In the genomic region with DNA sequence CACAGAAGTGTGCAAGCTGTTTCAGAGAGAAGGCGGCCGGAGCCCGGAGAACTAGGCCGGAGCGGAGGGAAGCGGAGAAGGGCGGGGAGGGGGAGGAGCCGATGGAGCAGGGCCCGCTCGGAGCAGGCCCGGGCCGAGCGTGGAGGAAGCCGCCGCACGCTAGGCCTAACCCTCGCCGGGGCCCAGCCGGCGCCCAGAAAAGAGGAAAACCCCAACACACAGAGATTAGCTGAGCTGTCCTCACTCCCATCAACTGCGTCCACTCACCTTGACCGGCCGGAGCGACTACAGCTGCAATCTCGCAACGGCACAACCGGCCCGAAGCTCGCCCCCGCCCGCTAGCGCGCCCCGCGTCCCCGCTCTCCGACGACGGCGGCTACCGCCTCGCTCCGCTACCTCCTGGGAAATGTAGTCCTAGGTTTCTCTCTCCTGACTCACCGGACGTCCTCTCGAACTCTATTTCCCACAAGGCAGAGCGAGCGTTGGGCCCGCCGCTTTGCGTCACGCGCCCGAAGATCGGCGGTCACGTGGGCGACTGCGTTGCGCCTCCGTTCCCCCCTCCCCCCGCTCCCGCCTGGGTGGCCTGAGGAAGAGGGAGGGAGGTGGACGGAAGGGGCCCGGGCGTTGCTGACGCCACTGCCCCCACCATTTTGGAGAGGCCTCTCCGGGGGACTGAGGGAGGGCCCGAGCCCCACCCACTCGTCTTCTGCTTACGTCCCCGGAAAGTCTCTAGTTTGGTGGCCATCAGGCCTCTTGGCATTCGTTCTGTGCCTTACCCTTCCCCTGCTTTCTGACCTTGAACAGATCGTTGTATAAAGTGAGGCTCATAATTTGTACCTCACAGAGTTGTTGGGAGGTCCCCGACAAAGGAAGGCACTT, we compare ENCODE assay signal across 8 mouse cellular contexts. TPM values are rescaled to one million over a fixed set of nuclear protein-coding genes. Genes with fewer than 3 reads are reported as not detected.
A peak's percentile ranks its signal among the peaks of the same experiment; 100 is the strongest.
DNase-seq lines count a peak whose midpoint lies in the region; ATAC-seq lines count a peak whose summit lies in the region.

A gene (minus strand): TSS at position 458 of the 879 bp plus-strand sequence.

- peak within 1 kb of the TSS; percentile 69 to 79 for H3K4me3 ChIP-seq in heart, embryonic 14.5 days (ENCODE audit: control insufficient read depth in 1 of 2, insufficient read depth in 1 of 2, low read depth in 1 of 2, low read length in 2 of 2)
- peak within 1 kb of the TSS; percentile 79 for H3K4me3 ChIP-seq in liver, embryonic 13.5 days (replicated peaks)
- peak within 1 kb of the TSS; percentile 81 for H3K4me3 ChIP-seq in stomach, embryonic 16.5 days (replicated peaks; ENCODE audit: low read length)

- peaks cover 11 to 45% of the 10 kb centered on the region in 2 experiments for H3K4me1 ChIP-seq in heart, embryonic 14.5 days (ENCODE audit: control insufficient read depth in 2 of 2, insufficient read depth in 2 of 2, low read length in 2 of 2)
- H3K4me1 ChIP-seq in liver, embryonic 13.5 days (replicated peaks), result peaks cover 80% of the 10 kb centered on the region
- peaks cover 27% of the 10 kb centered on the region for H3K4me1 ChIP-seq in stomach, embryonic 16.5 days (ENCODE audit: control insufficient read depth, insufficient read depth, low read length)

- peak within 1 kb of the TSS; percentile 97 to 98 for H3K27ac ChIP-seq in heart, embryonic 14.5 days (replicated peaks in 1 of 2; ENCODE audit: control insufficient read depth in 1 of 2, insufficient read depth in 1 of 2, low read depth in 2 of 2, low read length in 2 of 2)
- peak within 1 kb of the TSS; percentile 94 for H3K27ac ChIP-seq in liver, embryonic 13.5 days
- H3K27ac ChIP-seq in stomach, embryonic 16.5 days (ENCODE audit: low read length), result peak within 1 kb of the TSS; percentile 96

- DNase-seq in c-Kit-negative CD71-positive TER-119-positive erythroid progenitor cells, embryonic 14.5 days (ENCODE audit: low read depth, low spot score), result peak; percentile 91
- DNase-seq in fibroblast of lung, adult 2 months (ENCODE audit: low read depth), result peak; percentile 94
- DNase-seq in kidney, postnatal 14 days, result peak; percentile 100
- DNase-seq in liver, embryonic 13.5 days, result peak; percentile 97
- peak; percentile 97 for DNase-seq in neural tube, embryonic 10.5 days (ENCODE audit: extremely low spot score, low spot score)

- under 1% methylated on average over 68 of the region's 75 CpGs for WGBS in heart, embryonic 14.5 days
- under 1% methylated on average over 74 of the region's 75 CpGs for WGBS in liver, embryonic 13.5 days (ENCODE audit: insufficient replicate concordance)
- under 1% methylated on average over 72 of the region's 75 CpGs for WGBS in stomach, embryonic 16.5 days

- peak within 1 kb of the TSS; percentile 86 for H3K9ac ChIP-seq in heart, embryonic 14.5 days (ENCODE audit: low read length)
- H3K9ac ChIP-seq in liver, embryonic 13.5 days, result peak within 1 kb of the TSS; percentile 88
- peak within 1 kb of the TSS; percentile 85 for H3K9ac ChIP-seq in stomach, embryonic 16.5 days (ENCODE audit: low read length)

- H3K27me3 ChIP-seq in heart, embryonic 14.5 days (ENCODE audit: control insufficient read depth, insufficient read depth, low read length), result no peaks in the 10 kb centered on the region
- no peaks in the 10 kb centered on the region for H3K27me3 ChIP-seq in liver, embryonic 13.5 days
- H3K27me3 ChIP-seq in stomach, embryonic 16.5 days (ENCODE audit: control insufficient read depth, insufficient read depth, low read length), result no peaks in the 10 kb centered on the region

- H3K9me3 ChIP-seq in heart, embryonic 14.5 days (ENCODE audit: control insufficient read depth, low read length), result no peaks in the 10 kb centered on the region
- H3K9me3 ChIP-seq in liver, embryonic 13.5 days (replicated peaks), result no peaks in the 10 kb centered on the region
- H3K9me3 ChIP-seq in stomach, embryonic 16.5 days (replicated peaks; ENCODE audit: control insufficient read depth, low read length), result no peaks in the 10 kb centered on the region

- peaks cover 9% of the 10 kb centered on the region; the same call in 1 of the 2 replicates for H3K36me3 ChIP-seq in heart, embryonic 14.5 days (ENCODE audit: control insufficient read depth, insufficient read depth, low read length)
- H3K36me3 ChIP-seq in liver, embryonic 13.5 days, result peaks cover 24% of the 10 kb centered on the region
- no peaks in the 10 kb centered on the region for H3K36me3 ChIP-seq in stomach, embryonic 16.5 days (ENCODE audit: control insufficient read depth, insufficient read depth, low read length)

- H3K4me2 ChIP-seq in heart, embryonic 14.5 days (ENCODE audit: low read length), result peak within 1 kb of the TSS; percentile 84
- peak within 1 kb of the TSS; percentile 83 for H3K4me2 ChIP-seq in liver, embryonic 13.5 days
- peak within 1 kb of the TSS; percentile 86 for H3K4me2 ChIP-seq in stomach, embryonic 16.5 days (ENCODE audit: low read depth, low read length)

- peak; percentile 87 for ATAC-seq in CD4-positive, CD25-positive, alpha-beta regulatory T cell, adult 4 months
- peak; percentile 97 for ATAC-seq in heart, embryonic 14.5 days (ENCODE audit: insufficient number of reproducible peaks, insufficient read depth, low FRiP score, low read depth)
- ATAC-seq in liver, embryonic 13.5 days (ENCODE audit: low read depth), result peak; percentile 96
- peak; percentile 99 for ATAC-seq in stomach, embryonic 16.5 days (ENCODE audit: insufficient read depth, low FRiP score)

RNA-seq across cellular contexts. Expression of the gene that starts here (rescaled TPM):
- 100 to 1,000 TPM; 222 to 330 TPM for polyA plus RNA-seq in CD4-positive, CD25-positive, alpha-beta regulatory T cell, adult 4 months (2017; shearing (Covaris generic))
- 132 and 148 TPM in 2 replicates for polyA plus RNA-seq in heart, embryonic 14.5 days (2014; fragmentation: Nextera tagmentation; extraction: Ambion mirVana)
- 98.1 and 121 TPM in 2 replicates for polyA plus RNA-seq in liver, embryonic 13.5 days (2015; fragmentation: Nextera tagmentation; extraction: Ambion mirVana)
- 164 and 176 TPM in 2 replicates for polyA plus RNA-seq in stomach, embryonic 16.5 days (2015; fragmentation: Nextera tagmentation; extraction: Ambion mirVana)

Comparison
In these comparisons a context has a peak if more than half of its experiments do, and no peak if none do; other contexts are left out.
1. Peak in every context shown above with its lines: DNase-seq, ATAC-seq, H3K4me3 ChIP-seq and H3K27ac ChIP-seq.